Mouse (Mus musculus): ENCODE data around the gene Fkrp. TPM values are rescaled to one million over a fixed set of nuclear protein-coding genes. Genes with fewer than 3 reads are reported as not detected.

Fkrp gene
- total RNA-seq (2021): 10 to 100 TPM; 49.9 to 51.7 TPM

DNA sequence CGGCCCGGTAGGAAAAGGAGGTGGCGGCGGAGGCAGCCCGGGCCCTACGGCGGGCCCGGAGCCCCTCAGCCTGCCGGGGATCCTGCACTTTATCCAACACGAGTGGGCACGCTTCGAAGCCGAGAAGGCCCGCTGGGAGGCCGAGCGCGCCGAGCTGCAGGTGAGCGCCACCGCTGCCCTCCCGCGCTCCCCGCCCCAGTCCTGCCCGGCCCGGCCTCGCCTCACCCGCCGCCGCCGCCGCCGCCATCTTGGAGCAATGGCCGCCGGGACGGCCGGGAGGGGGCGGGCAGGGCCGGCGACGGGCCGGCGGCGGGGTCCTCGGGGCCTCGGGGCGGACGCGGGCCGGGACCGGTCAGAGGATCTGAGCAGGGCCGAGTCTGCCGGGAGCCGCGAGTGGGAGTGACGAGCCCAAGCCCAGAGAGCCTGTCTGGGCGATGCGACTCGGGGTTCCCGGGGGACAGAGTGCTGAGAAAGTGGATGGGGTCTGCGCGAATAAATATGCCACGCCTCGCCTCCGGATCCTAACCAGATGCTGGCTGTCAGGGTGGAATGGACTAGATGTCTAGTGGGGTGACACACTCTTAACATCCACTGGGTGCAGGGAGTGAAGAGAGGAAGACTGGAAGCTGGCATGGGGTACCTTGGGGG, at the start of gene Fkrp:
Gene Fkrp, minus strand, starts transcription at position 258 of the 648 bp plus-strand sequence.
- intact Hi-C loops (cut with DNase I): no loop called here
- DNase-seq (ENCODE audit: extremely low spot score in 1 of 2, low spot score in 2 of 2): peak in 1 of 2 experiments; percentile 77

DNA sequence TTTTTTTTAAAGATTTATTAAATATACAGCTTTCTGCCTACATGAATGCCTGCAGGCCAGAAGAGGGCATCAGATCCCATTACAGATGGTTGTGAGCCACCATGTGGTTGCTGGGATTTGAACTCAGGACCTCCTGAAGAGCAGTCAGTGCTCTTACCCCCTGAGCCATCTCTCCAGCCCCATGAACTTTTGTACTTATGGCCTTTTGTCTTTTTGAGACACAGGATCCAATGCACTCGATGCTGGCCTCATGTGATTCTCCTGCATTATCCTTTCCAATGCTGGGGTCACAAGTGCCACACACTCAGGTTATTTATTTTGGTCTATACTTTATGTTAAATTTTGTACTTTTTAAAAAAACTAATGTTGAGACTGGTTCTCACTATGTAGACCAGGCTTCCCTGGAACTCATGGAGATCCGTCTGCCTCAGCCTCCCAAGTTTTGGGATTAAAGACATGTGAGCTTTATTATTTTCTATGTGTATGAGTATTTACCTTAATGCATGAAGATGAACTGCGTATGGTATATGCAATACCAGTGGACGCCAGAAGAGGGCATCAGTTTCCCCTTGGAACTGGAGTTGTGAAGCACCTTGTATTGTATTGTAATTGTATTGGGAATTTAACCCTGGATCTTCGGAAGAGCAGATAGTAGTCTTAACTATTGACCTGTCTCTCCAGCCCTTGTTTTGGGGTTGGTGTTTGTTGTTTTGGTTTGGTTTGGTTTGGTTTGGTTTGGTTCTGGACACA, 43.5 kb upstream of the Fkrp start:
- intact Hi-C loops (cut with DNase I): loop anchor here (10.0 kb wide), 1 partner anchor 55 kb away; no protein-coding TSS in a partner anchor
- no peak for DNase-seq (ENCODE audit: extremely low spot score in 1 of 2, low spot score in 2 of 2)

DNA sequence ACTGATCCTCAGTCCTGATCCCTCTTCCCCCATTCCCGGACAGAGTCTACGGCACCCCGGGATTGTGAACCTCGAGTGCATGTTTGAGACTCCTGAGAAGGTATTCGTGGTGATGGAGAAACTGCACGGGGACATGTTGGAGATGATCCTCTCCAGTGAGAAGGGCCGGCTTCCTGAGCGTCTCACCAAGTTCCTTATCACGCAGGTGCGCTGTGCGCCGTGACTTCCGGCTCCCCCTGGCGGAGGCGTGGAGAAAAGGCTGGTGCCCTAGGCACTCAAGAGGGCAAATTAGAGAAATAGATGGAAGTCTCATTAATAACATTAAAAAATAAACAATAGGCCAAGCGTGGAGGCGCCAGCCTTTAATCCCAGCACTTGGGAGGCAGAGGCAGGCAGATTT, 41.8 kb upstream of the Fkrp start:
- intact Hi-C loops (cut with DNase I): loop anchor here (10.0 kb wide), 1 partner anchor 56 kb away; no protein-coding TSS in a partner anchor
- no peak for DNase-seq (ENCODE audit: extremely low spot score in 1 of 2, low spot score in 2 of 2)

DNA sequence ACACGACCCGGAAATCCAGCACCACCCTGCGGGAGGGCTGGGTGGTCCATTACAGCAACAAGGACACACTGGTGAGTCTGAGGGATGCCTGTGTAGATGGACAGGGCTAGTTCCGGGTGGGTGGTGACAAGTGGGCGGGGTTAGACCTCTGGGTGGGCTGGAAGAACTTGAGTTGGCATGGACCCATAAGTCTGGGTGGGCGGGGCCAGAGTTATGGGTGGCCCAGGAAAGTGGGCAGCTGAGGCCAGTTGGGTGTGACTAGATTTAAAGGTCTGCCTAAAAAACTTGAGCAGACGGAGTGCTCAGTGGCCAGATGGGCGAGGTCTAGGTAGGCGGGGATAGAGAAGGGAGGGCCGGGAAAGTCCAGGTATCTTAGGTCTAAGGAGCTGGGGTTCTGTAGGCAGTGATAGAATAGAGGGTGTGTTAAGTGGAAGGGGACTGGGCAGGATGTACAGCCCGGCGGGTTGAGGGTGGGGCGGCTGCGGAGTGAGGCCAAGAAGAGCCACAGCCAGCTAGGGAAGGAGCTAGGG, 36.8 kb upstream of the Fkrp start:
- peak in 1 of 2 experiments; percentile 61 for DNase-seq (ENCODE audit: extremely low spot score in 1 of 2, low spot score in 2 of 2)
- intact Hi-C loops (cut with DNase I): loop anchor here (10.0 kb wide), 1 partner anchor 61 kb away; no protein-coding TSS in a partner anchor

DNA sequence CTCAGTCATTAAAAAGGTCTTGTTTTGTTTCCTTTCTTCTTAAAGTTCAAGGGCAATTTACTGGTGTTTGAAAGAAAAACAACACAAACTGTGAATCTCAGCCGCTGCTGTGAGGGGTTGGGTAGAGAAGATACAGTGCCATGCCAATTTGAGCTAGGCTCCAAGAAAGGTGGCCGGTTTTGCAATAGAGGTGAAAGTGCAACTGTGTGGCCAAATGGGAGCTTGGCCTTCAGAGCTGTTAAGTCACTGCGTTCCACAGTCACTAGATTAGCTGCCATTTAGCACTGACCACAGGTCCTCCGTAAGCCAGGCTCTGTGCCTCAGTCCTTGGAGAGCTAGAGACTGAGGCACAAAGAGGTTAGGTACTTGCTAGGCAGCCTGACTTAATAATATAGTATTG, 35.1 kb upstream of the Fkrp start:
- intact Hi-C loops (cut with DNase I): loop anchor here (10.0 kb wide), 1 partner anchor 63 kb away; no protein-coding TSS in a partner anchor
- DNase-seq (ENCODE audit: extremely low spot score in 1 of 2, low spot score in 2 of 2): no peak

DNA sequence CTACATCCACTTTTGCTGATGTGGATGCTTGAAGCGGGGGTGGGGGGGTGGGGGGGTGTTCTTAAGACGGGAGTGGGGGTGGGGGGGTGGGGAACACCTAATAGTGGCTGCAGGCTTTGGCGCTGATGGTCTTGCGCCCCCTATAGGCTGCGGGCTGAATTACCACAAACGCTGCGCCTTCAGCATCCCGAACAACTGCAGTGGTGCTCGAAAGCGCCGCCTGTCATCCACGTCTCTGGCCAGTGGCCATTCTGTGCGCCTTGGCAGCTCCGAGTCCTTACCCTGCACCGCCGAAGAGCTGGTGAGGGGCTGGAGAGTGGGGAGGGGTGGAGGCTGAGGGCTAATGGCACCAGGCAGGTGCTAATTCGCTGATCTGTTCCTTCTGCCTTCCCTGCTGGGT, 32.0 kb upstream of the Fkrp start:
- intact Hi-C loops (cut with DNase I): loop anchor here (5.0 kb wide), 1 partner anchor 36 kb away; no protein-coding TSS in a partner anchor
- peak; percentile 70 to 79 for DNase-seq (ENCODE audit: extremely low spot score in 1 of 2, low spot score in 2 of 2)

DNA sequence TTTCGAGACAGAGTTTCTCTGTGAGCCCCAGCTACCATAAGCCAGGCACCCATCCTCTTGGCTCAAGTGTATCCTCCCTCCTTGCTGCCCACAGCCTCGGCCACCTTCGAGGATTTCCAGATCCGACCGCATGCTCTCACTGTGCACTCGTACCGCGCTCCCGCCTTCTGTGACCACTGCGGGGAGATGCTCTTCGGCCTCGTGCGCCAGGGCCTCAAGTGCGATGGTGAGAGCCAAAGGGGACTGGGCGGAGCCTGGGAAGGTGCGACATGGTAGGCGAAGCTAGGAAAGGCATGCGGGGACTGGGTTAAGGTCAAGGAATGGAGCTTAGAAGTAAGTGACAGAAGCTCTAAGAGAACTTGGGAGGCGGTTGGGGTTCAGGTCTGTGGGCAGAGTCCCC, 31.0 kb upstream of the Fkrp start:
- intact Hi-C loops (cut with DNase I): loop anchor here (5.0 kb wide), 1 partner anchor 35 kb away; no protein-coding TSS in a partner anchor
- DNase-seq (ENCODE audit: extremely low spot score in 1 of 2, low spot score in 2 of 2): no peak

DNA sequence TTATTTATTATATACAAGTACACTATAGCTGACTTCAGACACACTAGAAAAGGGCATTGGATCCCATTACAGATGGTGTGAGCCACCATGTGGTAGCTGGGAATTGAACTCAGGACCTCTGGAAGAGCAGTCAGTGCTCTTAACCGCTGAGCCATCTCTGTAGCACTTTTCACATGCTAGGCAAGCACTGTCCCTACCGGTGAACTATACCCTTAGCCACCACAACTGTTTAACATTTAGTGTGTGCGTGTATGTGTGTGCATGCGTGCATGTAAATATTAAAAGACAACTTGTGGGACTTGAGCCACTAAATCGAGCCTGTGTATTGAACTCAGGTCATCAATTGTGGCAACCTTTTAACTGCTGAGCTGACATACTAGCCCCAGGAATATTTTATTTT, 30.2 kb upstream of the Fkrp start:
- DNase-seq (ENCODE audit: extremely low spot score in 1 of 2, low spot score in 2 of 2): no peak
- intact Hi-C loops (cut with DNase I): loop anchor here (5.0 kb wide), 1 partner anchor 34 kb away; no protein-coding TSS in a partner anchor

DNA sequence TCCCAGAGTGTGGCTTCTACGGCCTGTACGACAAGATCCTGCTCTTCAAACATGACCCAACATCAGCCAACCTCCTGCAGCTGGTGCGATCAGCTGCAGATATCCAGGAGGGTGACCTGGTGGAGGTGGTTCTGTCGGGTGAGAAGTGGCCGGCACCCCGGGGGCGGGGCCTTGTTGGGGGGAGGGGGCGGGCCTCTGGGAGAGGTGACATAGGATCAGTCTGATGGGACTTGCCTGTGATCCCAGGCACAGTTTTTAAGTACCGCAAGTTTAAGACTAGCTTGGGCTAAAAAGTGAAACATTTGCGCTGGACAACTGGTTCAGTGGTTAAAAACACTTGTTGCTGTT, 29.3 kb upstream of the Fkrp start:
- DNase-seq (ENCODE audit: extremely low spot score in 1 of 2, low spot score in 2 of 2): peak in 1 of 2 experiments; percentile 39
- intact Hi-C loops (cut with DNase I): loop anchor here (5.0 kb wide), 1 partner anchor 33 kb away; no protein-coding TSS in a partner anchor

DNA sequence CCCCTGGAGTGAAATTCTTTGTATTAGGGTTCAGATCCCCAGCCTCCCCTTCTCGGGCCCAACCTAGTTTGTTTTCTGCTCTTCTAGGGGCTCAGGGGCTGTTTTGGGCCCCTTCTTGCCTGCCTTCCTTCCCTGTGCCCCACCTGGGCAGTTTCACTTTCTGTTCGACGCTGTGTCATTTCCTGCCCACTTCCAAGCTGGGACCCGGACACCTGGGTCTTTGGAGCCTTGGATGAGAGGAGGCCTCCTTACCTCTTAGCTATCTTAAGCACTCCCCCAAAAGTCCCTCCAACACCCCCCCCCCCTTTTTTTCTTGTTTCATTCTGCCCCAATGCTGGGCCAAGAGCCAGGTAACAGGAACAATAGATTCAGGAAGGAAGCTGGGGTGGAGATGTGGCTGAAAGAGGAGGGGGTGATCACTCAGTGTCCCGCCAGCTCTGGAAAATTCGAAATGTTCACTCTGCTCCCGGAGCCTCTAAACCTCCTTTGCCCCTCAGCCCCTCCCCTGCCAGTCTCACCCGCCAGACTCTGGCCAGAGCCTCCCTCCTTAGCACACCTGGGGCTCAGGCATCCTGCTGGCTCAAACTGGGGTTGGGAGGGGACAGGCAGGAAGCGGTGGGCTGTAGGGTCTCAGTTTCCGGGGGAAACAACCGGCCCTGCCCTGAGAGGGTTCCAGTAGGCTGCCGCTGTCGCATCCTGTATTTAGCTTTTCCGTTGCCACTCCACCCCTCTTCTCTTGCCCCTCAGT, 28.7 kb upstream of the Fkrp start:
- peak in 1 of 2 experiments; percentile 60 for DNase-seq (ENCODE audit: extremely low spot score in 1 of 2, low spot score in 2 of 2)
- intact Hi-C loops (cut with DNase I): loop anchor here (5.0 kb wide), 1 partner anchor 33 kb away; no protein-coding TSS in a partner anchor

DNA sequence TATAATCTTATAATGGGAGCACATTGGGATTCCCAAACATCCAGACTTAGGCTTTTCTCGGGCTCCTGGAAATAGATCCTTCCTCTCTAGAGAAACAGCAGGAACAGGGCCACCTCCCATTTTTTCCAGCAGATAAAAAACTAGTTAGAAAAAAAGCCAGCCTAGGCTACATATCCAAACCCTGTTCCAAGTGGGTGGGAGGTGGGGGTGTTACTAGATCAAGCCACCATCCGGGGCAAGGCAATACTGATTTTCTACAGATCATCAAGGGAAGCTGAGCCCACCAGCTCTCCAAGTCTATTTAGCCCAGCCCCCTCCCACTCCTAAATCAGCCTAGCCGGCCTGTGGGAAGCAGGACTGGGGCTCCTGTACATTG, 28.2 kb upstream of the Fkrp start:
- DNase-seq (ENCODE audit: extremely low spot score in 1 of 2, low spot score in 2 of 2): peak in 1 of 2 experiments; percentile 35
- intact Hi-C loops (cut with DNase I): loop anchor here (5.0 kb wide), 1 partner anchor 32 kb away; no protein-coding TSS in a partner anchor

DNA sequence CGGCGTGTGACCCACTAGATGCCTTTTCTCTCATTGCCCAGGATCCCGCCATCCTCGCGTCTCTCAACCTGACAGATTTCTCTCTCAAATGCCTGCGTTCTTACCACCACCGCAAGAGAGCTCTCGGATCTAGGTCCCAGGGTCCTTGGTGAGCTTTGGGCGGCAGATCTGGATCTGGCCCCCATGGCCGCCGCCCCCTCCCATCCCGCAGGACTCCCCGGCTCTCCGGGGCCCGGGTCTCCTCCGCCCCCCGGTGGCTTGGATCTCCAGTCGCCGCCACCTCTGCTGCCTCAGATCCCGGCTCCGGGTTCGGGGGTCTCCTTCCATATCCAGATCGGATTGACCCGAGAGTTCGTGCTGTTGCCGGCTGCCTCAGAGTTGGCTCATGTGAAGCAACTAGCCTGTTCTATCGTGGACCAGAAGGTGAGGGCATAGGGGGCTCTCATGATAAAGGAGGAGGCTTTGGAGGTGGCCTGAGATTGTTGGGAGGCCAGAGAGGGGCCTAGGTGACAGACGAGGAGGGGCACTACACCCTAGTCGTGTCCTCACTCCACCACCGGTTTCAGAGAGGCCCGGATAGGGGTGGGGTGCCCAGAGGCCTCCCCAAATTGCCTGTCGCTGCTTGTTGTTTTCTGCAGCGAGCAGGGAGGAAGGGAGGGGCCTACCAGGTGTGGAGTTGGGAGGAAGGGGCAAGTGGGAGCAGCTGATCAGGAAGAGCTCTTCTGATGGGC, 27.1 kb upstream of the Fkrp start:
- intact Hi-C loops (cut with DNase I): no loop called here
- peak in 1 of 2 experiments; percentile 58 for DNase-seq (ENCODE audit: extremely low spot score in 1 of 2, low spot score in 2 of 2)

DNA sequence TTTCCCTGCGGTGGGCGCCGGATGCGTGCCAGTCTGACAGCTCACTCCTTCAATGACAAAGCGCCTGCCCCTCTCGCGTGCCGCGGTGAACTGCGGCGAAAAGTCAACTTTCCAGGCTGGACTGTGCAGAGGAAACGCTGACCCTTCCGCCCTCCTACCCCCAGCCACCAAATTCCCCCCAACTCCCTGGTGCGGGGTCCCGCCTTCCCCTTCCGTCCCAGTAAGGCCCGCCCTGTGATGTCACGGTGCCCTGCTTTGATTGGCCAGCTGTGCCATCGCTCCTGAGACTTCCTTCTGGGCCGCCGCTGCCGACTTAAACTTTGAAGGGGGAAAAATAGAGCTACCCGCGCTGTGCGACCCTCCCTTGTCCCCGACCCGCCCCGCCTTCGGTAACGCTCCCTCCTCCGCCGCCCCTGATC, 26.1 kb upstream of the Fkrp start, which contains the start of gene Prkd2:
Gene Prkd2, plus strand, starts transcription at position 258 of the 419 bp plus-strand sequence.
- intact Hi-C loops (cut with DNase I): no loop called here
- peak; percentile 84 to 95 for DNase-seq (ENCODE audit: extremely low spot score in 1 of 2, low spot score in 2 of 2)

DNA sequence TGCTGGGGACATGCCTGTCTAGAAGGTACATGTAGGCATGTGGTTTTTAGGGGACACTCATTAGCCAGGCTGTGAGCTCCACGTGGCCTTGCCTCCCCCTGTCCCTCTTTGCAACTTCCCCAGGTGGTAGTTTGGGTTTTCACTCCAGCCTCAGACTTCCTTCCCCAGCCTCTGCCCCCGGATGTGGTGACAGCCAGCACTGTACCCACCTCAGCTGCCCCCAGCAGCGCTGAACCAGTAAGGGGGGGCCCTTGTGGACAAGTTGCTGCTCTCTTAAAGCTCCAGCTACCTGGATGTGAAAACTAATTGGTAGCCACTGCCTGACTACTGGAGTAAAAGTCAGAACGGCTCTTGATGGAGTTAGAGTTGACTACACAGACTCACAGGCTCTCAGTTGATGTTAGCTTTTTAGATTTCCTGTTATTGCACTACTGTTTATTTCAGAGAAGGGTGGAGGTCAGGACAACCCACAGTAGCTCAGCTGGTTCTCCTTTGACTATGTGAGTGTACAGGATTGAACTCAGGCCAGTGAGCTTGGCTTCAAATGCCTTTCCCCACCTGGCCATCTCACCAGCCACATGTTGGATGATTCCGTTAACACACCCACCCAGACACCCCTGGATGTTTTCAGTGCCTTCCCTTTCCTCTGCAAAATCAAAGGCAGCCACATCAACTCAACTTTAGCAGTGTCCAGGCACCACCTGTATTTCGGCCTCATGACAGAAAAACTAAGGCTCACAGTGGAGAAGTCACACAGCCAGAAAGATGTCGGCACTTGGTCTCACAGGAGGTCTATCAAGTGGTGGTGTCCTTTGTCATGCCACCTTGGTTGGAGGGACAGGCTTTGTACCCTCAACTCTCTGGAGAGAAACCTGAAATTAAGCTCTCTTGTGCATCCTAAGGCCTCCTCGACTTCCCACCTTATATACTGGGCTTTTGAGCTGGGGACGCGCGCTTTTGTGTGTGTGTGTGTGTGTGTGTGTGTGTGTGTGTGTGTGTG, 25.3 kb upstream of the Fkrp start:
- peak in 1 of 2 experiments; percentile 42 for DNase-seq (ENCODE audit: extremely low spot score in 1 of 2, low spot score in 2 of 2)
- intact Hi-C loops (cut with DNase I): no loop called here

DNA sequence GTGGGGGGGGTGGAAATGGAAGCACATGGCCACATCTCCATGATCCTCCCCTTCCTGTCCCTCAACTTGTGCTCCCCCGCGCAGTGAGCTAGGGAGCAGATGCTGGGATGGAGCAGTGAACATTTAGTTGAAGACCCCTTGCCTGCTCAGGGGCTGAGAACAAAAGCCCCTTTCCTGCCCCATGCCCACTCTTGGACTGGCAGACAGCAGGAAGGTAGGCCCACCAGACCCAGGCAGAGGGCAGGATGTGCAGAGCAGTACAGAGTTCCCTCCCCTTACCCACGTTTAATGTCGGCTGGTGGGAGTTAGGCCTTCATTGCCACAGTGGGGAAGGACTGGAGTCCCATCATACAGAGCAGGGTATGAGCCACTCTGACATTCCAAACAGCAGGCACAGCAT, 24.5 kb upstream of the Fkrp start:
- intact Hi-C loops (cut with DNase I): no loop called here
- peak in 1 of 2 experiments; percentile 25 for DNase-seq (ENCODE audit: extremely low spot score in 1 of 2, low spot score in 2 of 2)

DNA sequence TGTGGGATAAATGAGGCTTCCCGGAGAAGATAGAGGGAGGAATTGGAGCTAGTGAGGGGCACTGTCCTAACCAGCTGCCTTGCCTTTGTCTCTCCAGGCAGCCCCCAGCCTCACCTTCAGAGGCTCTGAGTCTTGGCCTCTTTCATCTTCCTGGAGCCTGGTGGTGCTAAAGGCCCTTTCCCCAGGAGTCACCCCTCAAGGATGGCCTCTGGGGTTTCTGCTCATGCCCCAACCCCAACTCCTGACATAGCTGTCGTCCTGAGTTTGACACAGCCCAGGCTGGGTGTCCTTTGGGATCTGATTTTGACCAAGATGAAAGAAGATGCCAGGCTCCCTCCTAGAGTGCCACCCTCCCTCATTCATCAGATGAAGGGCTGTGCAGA, 23.6 kb upstream of the Fkrp start:
- DNase-seq (ENCODE audit: extremely low spot score in 1 of 2, low spot score in 2 of 2): no peak
- intact Hi-C loops (cut with DNase I): no loop called here
